Mouse (Mus musculus): ENCODE results near the gene Arxes1. TPM values are rescaled to one million over a fixed set of nuclear protein-coding genes. Genes with fewer than 3 reads are reported as not detected.
"Not testable (repeated sequence)": the region's sequence is repeated elsewhere in the genome, so short reads cannot be mapped to it uniquely, and the experiment has no call there.

Arxes1 gene
- polyA plus RNA-seq (2015; fragmentation: Nextera tagmentation; extraction: Ambion mirVana): 78.1 and 90.4 TPM in 2 replicates

DNA sequence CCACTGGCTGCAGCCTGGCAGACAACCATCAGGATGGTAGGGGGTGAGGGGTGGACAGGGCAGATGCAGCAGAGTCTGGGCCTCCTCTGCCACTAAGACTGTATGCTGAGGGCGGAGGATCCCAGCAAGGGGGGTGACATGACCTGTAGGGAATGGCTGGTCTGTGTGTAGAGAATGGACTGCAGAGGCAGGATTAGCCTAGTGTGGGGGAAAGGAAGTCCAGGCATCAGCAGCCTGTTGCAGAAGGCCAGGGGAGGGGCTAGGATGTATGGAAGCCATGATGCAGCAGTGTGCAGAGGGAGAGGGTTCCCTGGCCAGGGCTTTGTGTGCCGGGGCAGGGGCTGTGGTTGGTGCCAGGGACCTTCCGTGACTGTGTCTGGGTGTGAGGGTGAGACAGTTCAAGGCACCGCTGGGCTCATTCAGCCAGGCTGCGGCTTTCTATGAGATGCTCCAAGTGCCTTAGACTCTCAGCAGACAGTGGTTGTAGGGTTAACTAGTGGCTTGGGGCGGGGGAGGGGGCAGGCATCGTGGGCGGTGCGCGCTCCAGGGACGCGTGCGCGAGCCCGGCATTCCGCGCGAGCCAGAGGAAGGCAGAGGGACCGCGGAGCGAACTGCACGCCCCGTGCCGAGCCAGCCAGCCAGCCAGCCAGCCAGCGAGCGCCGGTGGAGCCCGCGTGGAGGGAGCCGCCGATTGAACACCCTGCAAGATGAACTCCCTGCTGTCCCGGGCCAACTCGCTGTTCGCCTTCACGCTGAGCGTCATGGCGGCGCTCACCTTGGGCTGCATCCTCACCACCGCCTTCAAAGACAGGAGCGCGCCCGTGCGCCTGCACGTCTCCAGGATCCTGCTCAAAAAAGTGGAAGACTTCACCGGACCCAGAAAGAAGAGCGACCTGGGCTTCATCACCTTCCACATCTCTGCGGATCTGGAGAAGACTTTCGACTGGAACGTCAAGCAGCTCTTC is at the start of gene Arxes1:
Gene Arxes1, plus strand, starts transcription at position 569 of the 965 bp plus-strand sequence.
- Histone ChIP-seq H3K4me3 (peak within 1 kb of the TSS; percentile 28), H3K4me2 (replicated peaks) (peak within 1 kb of the TSS; percentile 35)
- H3K36me3 ChIP-seq; H3K9me3 ChIP-seq; H3K27me3 ChIP-seq; H3K9ac ChIP-seq (replicated peaks); H3K27ac ChIP-seq (replicated peaks); H3K4me1 ChIP-seq: not testable (repeated sequence)
- WGBS: 33% methylated on average over 16 of the region's 49 CpGs
- ATAC-seq (replicated peaks): peak; percentile 93

DNA sequence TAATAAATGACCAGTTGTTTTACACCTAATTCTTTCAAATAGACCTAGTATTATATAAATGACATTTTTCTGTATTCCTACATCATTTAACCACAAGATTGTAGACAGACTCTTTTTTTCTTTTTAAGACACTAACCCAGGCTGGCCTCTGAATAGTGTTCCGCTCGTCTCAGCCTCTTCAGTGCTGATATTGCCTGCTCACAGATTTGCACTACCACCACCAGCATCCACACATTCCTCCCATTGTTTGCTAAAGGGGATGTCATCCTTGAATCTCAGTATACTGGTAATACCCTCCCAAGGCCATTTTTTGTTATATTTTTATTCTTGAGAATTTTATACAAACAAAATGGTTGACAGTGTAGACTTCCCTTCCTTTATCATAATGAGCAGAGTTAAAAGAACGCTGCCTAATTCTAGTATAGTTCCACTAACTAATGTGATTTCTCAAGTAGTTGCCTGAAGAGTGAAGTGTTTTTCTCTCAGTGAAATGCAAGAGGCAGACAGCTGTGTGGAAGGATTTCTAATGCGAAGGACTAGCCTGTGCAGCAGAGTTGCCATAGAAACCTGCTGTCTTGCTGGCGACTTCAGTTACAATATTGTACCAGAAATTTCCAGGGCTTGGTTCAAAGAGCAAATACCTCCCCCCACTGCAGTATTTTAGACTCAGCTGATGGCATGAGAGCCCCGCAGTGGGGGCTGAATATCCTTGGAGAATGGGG is 48.5 kb upstream of the Arxes1 start:
- no peak overlapping the region for H3K9ac ChIP-seq (replicated peaks)
- H3K36me3 ChIP-seq: no peaks in the 10 kb centered on the region
- H3K4me1 ChIP-seq: 0 out of 2 replicates have a peak, but pooled peaks cover 3% of the 10 kb centered on the region
- H3K9me3 ChIP-seq: no peaks in the 10 kb centered on the region
- H3K4me3 ChIP-seq: no peak overlapping the region
- peak; percentile 46; the same call in 1 of the 2 replicates for ATAC-seq (replicated peaks)
- WGBS: 51% methylated on average over 6 of the region's 6 CpGs
- no peaks in the 10 kb centered on the region for H3K27me3 ChIP-seq
- peak overlapping the region; percentile 60 for H3K27ac ChIP-seq (replicated peaks)
- H3K4me2 ChIP-seq (replicated peaks): no peak overlapping the region

DNA sequence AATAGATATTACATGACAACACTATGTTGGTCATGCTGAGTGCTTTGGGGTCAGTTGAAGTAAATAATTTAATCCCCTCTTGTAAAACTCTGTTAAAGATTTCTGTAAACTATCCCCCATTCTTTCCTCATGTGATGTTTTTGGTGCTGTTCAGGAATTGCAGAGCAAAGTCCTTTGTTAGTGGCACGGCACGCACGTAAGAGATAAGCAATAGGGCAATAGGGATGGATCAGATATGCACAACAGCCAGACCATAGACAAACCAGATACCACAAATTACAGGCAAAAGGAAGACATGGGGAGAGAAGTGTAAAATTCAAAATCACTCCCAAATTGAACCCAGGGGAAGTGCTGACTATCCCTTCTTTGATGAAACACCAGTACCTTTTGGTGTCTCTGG is 46.9 kb upstream of the Arxes1 start:
- WGBS: 94% methylated on average over 3 of the region's 3 CpGs
- 0 out of 2 replicates have a peak, but pooled peaks cover 3% of the 10 kb centered on the region for H3K4me1 ChIP-seq
- no peak for ATAC-seq (replicated peaks)
- no peaks in the 10 kb centered on the region for H3K27me3 ChIP-seq
- no peak overlapping the region for H3K4me3 ChIP-seq
- H3K36me3 ChIP-seq: no peaks in the 10 kb centered on the region
- no peak overlapping the region for H3K9ac ChIP-seq (replicated peaks)
- H3K27ac ChIP-seq (replicated peaks): no peak overlapping the region
- H3K4me2 ChIP-seq (replicated peaks): no peak overlapping the region
- no peaks in the 10 kb centered on the region for H3K9me3 ChIP-seq

DNA sequence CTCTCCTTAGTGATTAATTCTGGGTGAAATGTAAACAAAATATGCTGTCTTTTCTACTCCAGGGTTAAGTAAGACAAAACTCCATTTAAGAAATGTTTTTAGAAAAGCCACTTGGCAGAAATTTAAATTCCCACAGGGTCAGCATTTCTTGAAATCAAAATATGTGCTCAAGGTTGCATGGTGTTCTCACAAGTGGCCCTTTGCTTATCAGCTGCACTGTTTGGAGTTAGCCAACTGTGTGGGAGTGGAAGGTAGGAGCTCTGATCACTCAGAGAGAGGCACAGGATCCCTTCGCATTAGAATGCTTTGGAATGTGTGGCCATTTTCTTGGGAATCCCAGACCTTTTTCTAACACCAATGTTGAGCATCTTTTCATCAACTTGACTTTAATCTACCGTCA is 42.5 kb upstream of the Arxes1 start:
- H3K27ac ChIP-seq (replicated peaks): no peak overlapping the region
- H3K36me3 ChIP-seq: no peaks in the 10 kb centered on the region
- H3K4me3 ChIP-seq: no peak overlapping the region
- no peaks in the 10 kb centered on the region for H3K9me3 ChIP-seq
- H3K4me1 ChIP-seq: no peaks in the 10 kb centered on the region
- no peak overlapping the region for H3K4me2 ChIP-seq (replicated peaks)
- no peak for ATAC-seq (replicated peaks)
- 84% methylated on average over 2 of the region's 2 CpGs for WGBS
- no peak overlapping the region for H3K9ac ChIP-seq (replicated peaks)
- H3K27me3 ChIP-seq: no peaks in the 10 kb centered on the region

DNA sequence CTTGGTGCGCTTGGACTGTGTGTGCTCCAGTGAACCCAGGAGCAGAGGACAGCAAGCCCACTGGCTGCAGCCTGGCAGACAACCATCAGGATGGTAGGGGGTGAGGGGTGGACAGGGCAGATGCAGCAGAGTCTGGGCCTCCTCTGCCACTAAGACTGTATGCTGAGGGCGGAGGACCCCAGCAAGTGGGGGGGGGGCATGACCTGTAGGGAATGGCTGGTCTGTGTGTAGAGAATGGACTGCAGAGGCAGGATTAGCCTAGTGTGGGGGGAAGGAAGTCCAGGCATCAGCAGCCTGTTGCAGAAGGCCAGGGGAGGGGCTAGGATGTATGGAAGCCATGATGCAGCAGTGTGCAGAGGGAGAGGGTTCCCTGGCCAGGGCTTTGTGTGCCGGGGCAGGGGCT is 40.0 kb upstream of the Arxes1 start:
- H3K27ac ChIP-seq (replicated peaks); H3K4me3 ChIP-seq; H3K36me3 ChIP-seq; H3K27me3 ChIP-seq; H3K9ac ChIP-seq (replicated peaks); H3K9me3 ChIP-seq; H3K4me1 ChIP-seq: not testable (repeated sequence)
- 48% methylated on average over 2 of the region's 3 CpGs for WGBS
- ATAC-seq (replicated peaks): peak; percentile 95
- H3K4me2 ChIP-seq (replicated peaks): peak overlapping the region; percentile 15; the same call in 1 of the 2 replicates

DNA sequence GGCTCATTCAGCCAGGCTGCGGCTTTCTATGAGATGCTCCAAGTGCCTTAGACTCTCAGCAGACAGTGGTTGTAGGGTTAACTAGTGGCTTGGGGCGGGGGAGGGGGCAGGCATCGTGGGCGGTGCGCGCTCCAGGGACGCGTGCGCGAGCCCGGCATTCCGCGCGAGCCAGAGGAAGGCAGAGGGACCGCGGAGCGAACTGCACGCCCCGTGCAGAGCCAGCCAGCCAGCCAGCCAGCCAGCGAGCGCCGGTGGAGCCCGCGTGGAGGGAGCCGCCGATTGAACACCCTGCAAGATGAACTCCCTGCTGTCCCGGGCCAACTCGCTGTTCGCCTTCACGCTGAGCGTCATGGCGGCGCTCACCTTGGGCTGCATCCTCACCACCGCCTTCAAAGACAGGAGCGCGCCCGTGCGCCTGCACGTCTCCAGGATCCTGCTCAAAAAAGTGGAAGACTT is 39.5 kb upstream of the Arxes1 start, which contains the start of gene Arxes2:
Gene Arxes2, plus strand, starts transcription at position 161 of the 456 bp plus-strand sequence.
- not testable (repeated sequence) for H3K36me3 ChIP-seq

DNA sequence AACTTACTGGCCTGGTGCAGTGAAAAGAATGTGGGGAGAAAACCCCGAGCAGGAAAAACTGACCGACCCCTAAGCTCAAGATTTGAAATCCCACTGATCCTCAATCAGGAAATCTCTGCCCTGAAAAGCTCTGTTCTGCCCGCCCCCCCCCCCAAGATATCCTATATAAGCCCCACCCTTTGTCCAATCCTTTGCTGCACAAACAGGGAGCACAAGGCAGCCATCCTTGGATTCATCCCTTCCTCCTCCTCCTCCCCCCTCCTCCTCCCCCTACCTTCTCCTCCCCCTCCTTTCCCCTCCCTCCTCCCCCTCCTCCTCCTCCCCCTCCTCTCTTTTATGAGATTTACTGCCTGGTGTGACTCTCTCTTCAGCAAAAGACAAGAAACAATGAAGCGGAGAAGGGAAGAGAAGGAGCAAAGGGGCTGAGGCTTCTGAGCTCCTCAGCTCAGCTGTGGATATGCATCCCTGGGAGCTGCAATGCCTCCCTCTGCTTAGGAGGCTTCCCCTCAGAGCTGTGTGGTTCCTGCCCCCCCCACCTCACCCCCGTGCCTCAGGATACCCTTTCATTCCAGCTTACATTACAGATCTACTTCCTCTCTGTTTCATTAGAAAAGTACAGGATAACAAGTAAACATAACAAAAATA is 25.8 kb upstream of the Arxes1 start:
- Histone ChIP-seq H3K27me3 (no peaks in the 10 kb centered on the region), H3K36me3 (no peaks in the 10 kb centered on the region), H3K4me3 (no peak overlapping the region), H3K9me3 (no peaks in the 10 kb centered on the region), H3K4me1 (no peaks in the 10 kb centered on the region), H3K4me2 (replicated peaks) (no peak overlapping the region), H3K27ac (replicated peaks) (no peak overlapping the region), H3K9ac (replicated peaks) (no peak overlapping the region)
- ATAC-seq (replicated peaks): no peak
- WGBS: 35% methylated on average over 4 of the region's 5 CpGs

More for the DNA sequence above, 39.5 kb upstream of the Arxes1 start, which contains the start of gene Arxes2:
- not testable (repeated sequence) for H3K9ac ChIP-seq (replicated peaks); H3K4me1 ChIP-seq; H3K27ac ChIP-seq (replicated peaks); H3K27me3 ChIP-seq; H3K9me3 ChIP-seq
- WGBS: 29% methylated on average over 13 of the region's 39 CpGs
- peak; percentile 94 for ATAC-seq (replicated peaks)
- Histone ChIP-seq H3K4me2 (replicated peaks) (peak within 1 kb of the TSS; percentile 33), H3K4me3 (peak within 1 kb of the TSS; percentile 36)

DNA sequence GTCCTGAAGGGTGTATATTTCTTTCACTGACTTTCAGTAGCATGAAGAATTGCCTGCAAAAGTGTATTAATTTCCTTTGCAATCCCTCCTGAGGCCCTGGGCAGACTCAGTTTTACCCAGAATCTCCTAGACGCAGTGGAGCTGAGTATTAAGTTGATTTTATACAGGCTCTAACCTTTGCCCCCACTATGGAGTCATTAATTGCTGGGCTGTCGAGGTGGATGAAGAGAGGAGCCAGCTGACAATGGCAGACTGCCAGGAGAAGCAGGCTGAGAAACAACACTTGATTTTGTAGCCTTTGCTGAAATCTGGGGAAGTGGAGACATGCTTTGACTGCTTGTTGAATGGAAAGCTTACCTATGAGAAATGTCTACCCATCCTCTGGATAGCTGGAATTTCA is 18.8 kb upstream of the Arxes1 start:
- Histone ChIP-seq H3K9me3 (no peaks in the 10 kb centered on the region), H3K4me1 (no peaks in the 10 kb centered on the region), H3K4me2 (replicated peaks) (no peak overlapping the region), H3K36me3 (no peaks in the 10 kb centered on the region), H3K4me3 (no peak overlapping the region), H3K27ac (replicated peaks) (no peak overlapping the region), H3K27me3 (no peaks in the 10 kb centered on the region), H3K9ac (replicated peaks) (no peak overlapping the region)
- WGBS: 11% methylated on average over 2 of the region's 2 CpGs
- no peak for ATAC-seq (replicated peaks)

DNA sequence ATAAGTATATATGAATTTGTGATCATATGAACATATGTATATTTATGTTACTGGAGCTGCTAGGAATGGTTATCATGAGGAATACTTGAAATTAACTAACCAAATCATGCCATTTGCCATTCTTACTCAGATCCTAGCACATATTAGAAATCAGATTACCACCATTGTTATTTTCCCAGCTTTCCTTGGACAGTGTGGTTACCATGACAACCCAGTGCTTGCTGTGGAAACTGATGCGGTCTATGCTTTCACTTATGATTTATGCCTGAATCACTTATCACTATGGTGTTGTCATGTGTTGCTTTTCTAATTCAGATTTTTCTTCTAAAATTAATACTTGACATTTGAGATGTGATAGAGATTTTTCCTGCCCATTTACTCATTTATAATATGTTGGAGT is 2.8 kb upstream of the Arxes1 start:
- no peak for ATAC-seq (replicated peaks)
- Histone ChIP-seq H3K27me3 (no peaks in the 10 kb centered on the region), H3K9ac (replicated peaks) (no peak overlapping the region), H3K9me3 (no peaks in the 10 kb centered on the region), H3K36me3 (no peaks in the 10 kb centered on the region), H3K4me2 (replicated peaks) (no peak overlapping the region), H3K4me3 (no peak overlapping the region), H3K4me1 (no peaks in the 10 kb centered on the region), H3K27ac (replicated peaks) (no peak overlapping the region)
- 66% methylated on average over 1 of the region's 1 CpGs for WGBS

DNA sequence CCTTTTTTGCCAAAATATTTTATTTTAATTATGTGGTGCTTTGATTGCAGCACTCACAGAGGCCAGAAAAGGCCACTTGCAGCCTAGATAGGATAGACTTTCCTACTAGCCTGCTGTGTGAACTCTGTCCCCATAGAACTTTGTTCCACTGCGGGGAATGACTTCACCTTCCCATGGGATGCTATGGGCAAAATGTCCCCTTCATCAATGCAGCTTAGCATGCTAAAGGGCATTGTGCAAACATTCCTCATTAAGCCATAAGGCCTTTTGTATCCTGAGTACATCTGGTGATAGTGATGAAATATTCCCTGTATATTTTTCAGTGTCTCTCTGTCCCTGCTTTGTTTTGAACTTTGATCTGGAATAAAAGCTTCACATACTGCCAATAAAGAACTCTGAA is 10.6 kb downstream of the Arxes1 start:
- no peak for ATAC-seq (replicated peaks)
- no peak overlapping the region for H3K9ac ChIP-seq (replicated peaks)
- no peaks in the 10 kb centered on the region for H3K4me1 ChIP-seq
- no peak overlapping the region for H3K27ac ChIP-seq (replicated peaks)
- no peaks in the 10 kb centered on the region; the same call in 1 of the 2 replicates for H3K27me3 ChIP-seq
- H3K36me3 ChIP-seq: no peaks in the 10 kb centered on the region
- WGBS: 81% methylated on average over 1 of the region's 1 CpGs
- no peak overlapping the region for H3K4me2 ChIP-seq (replicated peaks)
- H3K4me3 ChIP-seq: no peak overlapping the region
- no peaks in the 10 kb centered on the region for H3K9me3 ChIP-seq

DNA sequence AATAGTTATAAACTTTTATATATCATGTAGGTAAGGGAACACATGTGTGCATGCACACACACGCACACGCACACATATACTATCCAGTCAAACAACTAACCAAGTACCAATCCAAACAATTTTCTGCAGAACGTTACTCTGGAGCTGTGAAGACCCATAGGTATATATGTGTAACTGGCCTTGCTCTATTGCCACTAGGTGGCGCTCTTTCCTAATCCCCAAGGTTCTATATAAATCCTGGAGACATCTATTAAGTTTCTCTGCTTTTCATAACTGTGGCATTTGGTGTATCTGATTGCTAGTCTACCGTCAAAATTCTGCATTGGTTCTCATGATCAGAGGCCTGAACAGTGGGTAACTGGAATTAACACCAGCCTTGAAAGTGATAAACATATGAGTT is 14.4 kb downstream of the Arxes1 start:
- H3K27ac ChIP-seq (replicated peaks): no peak overlapping the region
- ATAC-seq (replicated peaks): peak; percentile 72; the same call in 1 of the 2 replicates
- WGBS: 14% methylated on average over 5 of the region's 5 CpGs
- H3K27me3 ChIP-seq: no peaks in the 10 kb centered on the region
- H3K4me2 ChIP-seq (replicated peaks): no peak overlapping the region
- no peaks in the 10 kb centered on the region for H3K9me3 ChIP-seq
- no peaks in the 10 kb centered on the region for H3K36me3 ChIP-seq
- H3K4me1 ChIP-seq: no peaks in the 10 kb centered on the region
- no peak overlapping the region for H3K4me3 ChIP-seq
- H3K9ac ChIP-seq (replicated peaks): no peak overlapping the region

DNA sequence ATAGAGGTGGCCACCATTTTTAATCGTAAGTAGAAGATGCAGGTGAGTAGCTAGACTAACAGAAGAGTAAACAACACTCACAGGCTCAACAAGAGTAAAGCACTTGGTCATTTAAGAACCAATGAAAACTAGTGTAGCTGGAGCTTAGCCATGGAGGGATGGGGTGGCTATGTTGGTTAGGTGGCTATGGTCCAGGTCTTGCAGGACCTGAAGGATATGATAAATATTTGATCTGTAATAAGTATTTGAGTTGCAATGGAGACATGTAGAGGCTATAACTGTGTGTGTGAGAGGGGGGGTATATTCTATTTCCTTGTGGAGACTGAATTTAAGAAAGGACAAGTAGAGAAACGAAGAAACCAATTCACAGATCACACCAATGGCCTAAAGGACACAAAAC is 18.1 kb downstream of the Arxes1 start:
- H3K9ac ChIP-seq (replicated peaks): no peak overlapping the region
- no peaks in the 10 kb centered on the region for H3K27me3 ChIP-seq
- H3K9me3 ChIP-seq: no peaks in the 10 kb centered on the region
- H3K36me3 ChIP-seq: no peaks in the 10 kb centered on the region
- H3K4me2 ChIP-seq (replicated peaks): no peak overlapping the region
- H3K4me1 ChIP-seq: no peaks in the 10 kb centered on the region
- no peak overlapping the region for H3K4me3 ChIP-seq
- WGBS: 74% methylated on average over 2 of the region's 2 CpGs
- no peak overlapping the region for H3K27ac ChIP-seq (replicated peaks)
- no peak for ATAC-seq (replicated peaks)

Measured in forebrain, embryonic 15.5 days (tissue).